Mouse (Mus musculus) regulatory T cell (primary cell): ENCODE measurements around the gene 5031410I06Rik.
"Not testable (repeated sequence)": the region's sequence is repeated elsewhere in the genome, so short reads cannot be mapped to it uniquely, and the experiment has no call there.

Source experiments
- in situ Hi-C: fragments of 300-600 bp; cut with MboI, MseI; formaldehyde crosslinking; loops from one replicate; pipeline ENCODE4 v1.15.1; 2025; ENCODE audit warnings: high pct_unique_total_duplicates

5031410I06Rik gene

GRCm38 (mm10) chr5:26105262-26105661 lies at the start of gene 5031410I06Rik:
TSS of gene 5031410I06Rik (minus strand) at chr5:26105362.
- in situ Hi-C loops = not testable (repeated sequence)

GRCm38 (mm10) chr5:26142891-26143290 lies 37.7 kb upstream of the 5031410I06Rik start:
- in situ Hi-C loops = no loop called here

GRCm38 (mm10) chr5:26121321-26121720 lies 16.2 kb upstream of the 5031410I06Rik start, which contains the start of gene Gm10220:
TSS of gene Gm10220 (minus strand) at chr5:26121421.
- in situ Hi-C loops = not testable (repeated sequence)

GRCm38 (mm10) chr5:26089191-26089590 lies 16.0 kb downstream of the 5031410I06Rik start, which contains the start of gene Gm10471:
TSS of gene Gm10471 (minus strand) at chr5:26089291.
- in situ Hi-C loops = loop anchor here (5.0 kb wide), 2 partner anchors 52 to 87 kb away; partner anchors contain the start of genes Gm1979 and Speer4a

- in situ Hi-C loops = not testable (repeated sequence)
Measured at GRCm38 (mm10) chr5:26079023-26079422, 26.1 kb downstream of the 5031410I06Rik start.

- in situ Hi-C loops = no loop called here
Measured at GRCm38 (mm10) chr5:26070716-26071115, 34.4 kb downstream of the 5031410I06Rik start.

GRCm38 (mm10) chr5:26058481-26058880 lies 46.7 kb downstream of the 5031410I06Rik start, which contains the start of gene Gm7347:
TSS of gene Gm7347 (minus strand) at chr5:26058581.
- in situ Hi-C loops = not testable (repeated sequence)
